Mouse (Mus musculus) neural tube, embryonic 11.5 days (tissue): ENCODE results near the gene Klk1b3. TPM values are rescaled to one million over a fixed set of nuclear protein-coding genes. Genes with fewer than 3 reads are reported as not detected.
"Not testable (repeated sequence)": the region's sequence is repeated elsewhere in the genome, so short reads cannot be mapped to it uniquely, and the experiment has no call there.

Source experiments
- ATAC-seq: fragments of 200-750 bp; cut with Nextera tagmentation; 2 replicates; pipeline ENCODE4 v1.8.0; 2017; ENCODE audit warnings: moderate number of reproducible peaks, mild to moderate bottlenecking, moderate TSS enrichment, moderate library complexity; ENCODE audit not compliant: insufficient read depth, low FRiP score, low TSS enrichment
- DNase-seq: peaks from one replicate; pipeline ENCODE4 v3.0.0-alpha.2; 2015; ENCODE audit warnings: low spot score
- H3K27ac ChIP-seq: fragments of 300-500 bp; sonication (generic); 2 replicates; pipeline ENCODE4 v1.5.1; 2014; ENCODE audit warnings: low read depth, mild to moderate bottlenecking, low read length
- H3K27me3 ChIP-seq: fragments of 300-500 bp; sonication (generic); 2 replicates; pipeline ENCODE4 v1.6.1; 2014; ENCODE audit warnings: mild to moderate bottlenecking, low read length, mixed read lengths; ENCODE audit not compliant: control insufficient read depth, insufficient read depth
- H3K36me3 ChIP-seq: fragments of 300-500 bp; sonication (generic); 2 replicates; pipeline ENCODE4 v1.6.1; 2014; ENCODE audit warnings: mild to moderate bottlenecking, low read length, moderate library complexity, mixed read lengths; ENCODE audit not compliant: control insufficient read depth, insufficient read depth
- H3K4me1 ChIP-seq: fragments of 300-500 bp; sonication (generic); 2 replicates; pipeline ENCODE4 v1.6.1; 2014; ENCODE audit warnings: low read length, mixed read lengths; ENCODE audit not compliant: control insufficient read depth, insufficient read depth
- H3K4me2 ChIP-seq: fragments of 300-500 bp; sonication (generic); 2 replicates; pipeline ENCODE4 v1.6.1; 2014; ENCODE audit warnings: low read depth, mild to moderate bottlenecking, moderate library complexity
- H3K4me3 ChIP-seq: fragments of 300-500 bp; sonication (generic); 2 replicates; pipeline ENCODE4 v1.5.1; 2014; ENCODE audit warnings: low read depth, low read length
- H3K9ac ChIP-seq: fragments of 300-500 bp; sonication (generic); 2 replicates; pipeline ENCODE4 v1.6.1; 2014; ENCODE audit warnings: mild to moderate bottlenecking, low read length
- H3K9me3 ChIP-seq: fragments of 300-500 bp; sonication (generic); 2 replicates; pipeline ENCODE4 v1.6.1; 2016; ENCODE audit warnings: low read length; ENCODE audit not compliant: control insufficient read depth
- whole genome bisulfite sequencing: fragments of 180-500 bp; shearing (Covaris S2); extraction: QIAGEN DNeasy Blood & Tissue Kit; methylation state at CpG from one replicate; pipeline ENCODE4 v1.1.7; 2014; 5-methylcytosine and 5-hydroxymethylcytosine counted together
- polyA plus RNA-seq: library from polyadenylated mRNA; unstranded; fragments of >200 nt; fragmentation: Nextera tagmentation; extraction: Ambion mirVana; gene quantifications from 2 replicates; pipeline ENCODE4 v1.2.1, GENCODE M21; 2014

Gene Klk1b3
- not detected in 2 replicates for polyA plus RNA-seq

GRCm38 (mm10) chr7:44197891-44198290 lies at the start of gene Klk1b3:
Gene Klk1b3, plus strand, starts transcription at chr7:44198191.
- Histone ChIP-seq H3K4me1 (no peaks in the 10 kb centered on the region), H3K9me3 (no peaks in the 10 kb centered on the region), H3K4me3 (no peak within 1 kb of the TSS), H3K9ac (no peak within 1 kb of the TSS), H3K27me3 (no peaks in the 10 kb centered on the region), H3K36me3 (no peaks in the 10 kb centered on the region), H3K4me2 (no peak within 1 kb of the TSS), H3K27ac (no peak within 1 kb of the TSS)
- DNase-seq (no peak), ATAC-seq (no peak)
- 64% methylated on average over 3 of the region's 3 CpGs for WGBS

GRCm38 (mm10) chr7:44179299-44180045 lies 18.5 kb upstream of the Klk1b3 start:
- Histone ChIP-seq H3K4me2 (no peak overlapping the region), H3K36me3 (no peaks in the 10 kb centered on the region), H3K9ac (no peak overlapping the region), H3K4me3 (no peak overlapping the region), H3K27me3 (no peaks in the 10 kb centered on the region), H3K4me1 (no peaks in the 10 kb centered on the region), H3K27ac (no peak overlapping the region), H3K9me3 (no peaks in the 10 kb centered on the region)
- ATAC-seq, result no peak
- WGBS, result 64% methylated on average over 9 of the region's 9 CpGs
- no peak for DNase-seq

GRCm38 (mm10) chr7:44186516-44186915 lies 11.5 kb upstream of the Klk1b3 start:
- DNase-seq, H3K9ac ChIP-seq, H3K36me3 ChIP-seq, H3K4me3 ChIP-seq, H3K27me3 ChIP-seq, H3K27ac ChIP-seq, H3K4me2 ChIP-seq, H3K4me1 ChIP-seq, ATAC-seq, H3K9me3 ChIP-seq: not testable (repeated sequence)
- WGBS, result 74% methylated on average over 8 of the region's 8 CpGs

DNA sequence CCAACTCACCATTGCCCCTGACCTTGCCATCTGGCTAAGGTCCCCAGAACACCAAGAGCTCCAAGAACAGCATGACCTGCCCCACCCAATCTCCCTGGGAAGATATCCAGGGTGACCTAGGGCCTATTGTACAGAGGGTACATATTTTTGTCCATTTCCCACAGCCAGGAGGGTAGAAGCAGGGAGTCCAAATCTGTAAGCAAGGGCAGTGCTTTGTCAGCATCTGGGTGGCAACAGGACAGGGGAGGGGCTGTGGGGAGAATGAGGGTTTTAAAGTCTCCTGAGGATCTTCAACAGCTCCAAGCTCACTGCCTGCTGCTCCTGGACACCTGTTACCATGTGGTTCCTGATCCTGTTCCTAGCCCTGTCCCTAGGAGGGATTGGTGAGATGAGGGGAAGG lies 10.1 kb upstream of the Klk1b3 start, which contains the start of gene Klk1b24:
Gene Klk1b24, plus strand, starts transcription at position 301 of the 400 bp plus-strand sequence.
- ATAC-seq, H3K36me3 ChIP-seq, DNase-seq, H3K4me2 ChIP-seq, H3K27me3 ChIP-seq, H3K9me3 ChIP-seq, H3K4me3 ChIP-seq, H3K27ac ChIP-seq, H3K9ac ChIP-seq, H3K4me1 ChIP-seq: not testable (repeated sequence)

DNA sequence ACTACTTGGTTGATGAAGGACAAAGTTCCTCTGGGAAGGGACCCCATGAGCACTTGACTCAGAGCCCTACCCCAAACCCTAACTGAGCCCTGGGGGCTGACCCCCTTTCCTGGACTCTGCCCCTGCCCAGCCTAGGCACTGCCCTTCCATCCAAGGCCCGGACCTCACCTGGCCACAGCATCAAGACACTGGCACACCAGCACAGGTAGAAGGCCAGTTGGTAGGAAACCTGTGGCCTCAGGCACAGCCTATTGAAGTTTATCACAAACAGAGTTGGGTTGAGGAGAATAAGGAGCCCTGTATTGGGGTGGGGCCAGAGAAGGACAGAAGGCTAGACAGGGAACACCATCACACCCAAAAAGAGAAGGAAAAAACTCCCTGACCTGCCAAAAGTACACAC lies 4.5 kb upstream of the Klk1b3 start:
- not testable (repeated sequence) for H3K9ac ChIP-seq, H3K4me3 ChIP-seq, DNase-seq, H3K4me2 ChIP-seq, ATAC-seq, H3K4me1 ChIP-seq, H3K36me3 ChIP-seq, H3K9me3 ChIP-seq, H3K27ac ChIP-seq, H3K27me3 ChIP-seq
- WGBS, result 50% methylated on average over 1 of the region's 1 CpGs

GRCm38 (mm10) chr7:44207135-44207534 lies 9.1 kb downstream of the Klk1b3 start, which contains the start of gene Klk1b4:
Gene Klk1b4, plus strand, starts transcription at chr7:44207435.
- H3K9ac ChIP-seq, ATAC-seq, H3K27me3 ChIP-seq, H3K36me3 ChIP-seq, H3K4me2 ChIP-seq, DNase-seq, H3K4me1 ChIP-seq, H3K4me3 ChIP-seq, H3K27ac ChIP-seq, H3K9me3 ChIP-seq: not testable (repeated sequence)
- 45% methylated on average over 3 of the region's 3 CpGs for WGBS

DNA sequence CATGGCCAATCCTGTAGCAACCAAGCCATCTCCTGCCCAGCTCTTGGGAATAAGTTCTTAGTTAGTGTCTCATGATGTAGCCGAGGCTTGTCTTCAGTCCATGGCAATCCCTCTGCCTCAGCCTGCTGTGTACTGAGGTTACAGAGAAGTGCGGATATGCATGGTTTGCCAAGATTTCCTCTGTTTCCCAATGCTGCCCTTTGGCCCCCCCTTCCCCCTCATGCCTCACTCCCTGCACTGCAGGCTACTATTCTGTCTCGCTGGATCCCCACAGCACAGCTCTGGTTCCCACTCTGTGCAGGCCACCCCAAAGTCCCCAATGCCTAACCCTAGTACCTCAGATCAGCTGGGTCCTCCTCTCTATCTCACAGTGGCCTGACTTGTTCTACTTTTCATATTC lies 10.3 kb downstream of the Klk1b3 start:
- DNase-seq (no peak), ATAC-seq (no peak)
- no peak overlapping the region for H3K9ac ChIP-seq
- 86% methylated on average over 3 of the region's 3 CpGs for WGBS
- H3K4me1 ChIP-seq, result no peaks in the 10 kb centered on the region
- H3K27ac ChIP-seq, result no peak overlapping the region
- no peaks in the 10 kb centered on the region for H3K27me3 ChIP-seq
- no peak overlapping the region for H3K4me3 ChIP-seq
- no peaks in the 10 kb centered on the region for H3K36me3 ChIP-seq
- no peaks in the 10 kb centered on the region for H3K9me3 ChIP-seq
- no peak overlapping the region for H3K4me2 ChIP-seq

- no peak for ATAC-seq
- 79% methylated on average over 1 of the region's 1 CpGs for WGBS
- H3K27ac ChIP-seq, result no peak within 1 kb of the TSS
- H3K9ac ChIP-seq, result no peak within 1 kb of the TSS
- DNase-seq, result no peak
- no peak within 1 kb of the TSS for H3K4me3 ChIP-seq
- no peaks in the 10 kb centered on the region for H3K9me3 ChIP-seq
- H3K36me3 ChIP-seq, result no peaks in the 10 kb centered on the region
- no peaks in the 10 kb centered on the region for H3K4me1 ChIP-seq
- no peaks in the 10 kb centered on the region for H3K27me3 ChIP-seq
- H3K4me2 ChIP-seq, result no peak within 1 kb of the TSS
Observed at GRCm38 (mm10) chr7:44215645-44216044, 17.7 kb downstream of the Klk1b3 start, which contains the start of gene Klk1b5. Gene Klk1b5, plus strand, starts transcription at chr7:44215945.

DNA sequence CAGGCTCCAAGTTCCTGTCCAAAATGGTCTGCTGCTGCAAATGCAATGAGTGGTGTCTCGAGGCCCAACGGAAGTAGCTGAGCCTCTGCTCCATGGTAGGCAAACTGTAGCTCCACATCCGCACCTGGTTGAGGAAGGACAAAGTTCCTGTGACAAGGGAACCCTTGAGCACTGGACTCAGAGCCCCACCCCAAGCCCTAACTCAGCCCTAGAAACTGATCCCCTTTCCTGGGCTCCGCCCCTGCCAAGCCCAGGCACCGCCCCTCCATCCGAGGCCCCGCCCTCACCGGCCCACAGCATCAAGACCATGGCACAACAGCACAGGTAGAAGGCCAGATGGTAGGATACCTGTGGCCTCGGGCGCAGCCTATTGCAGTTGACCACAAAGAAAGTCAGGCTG lies 23.6 kb downstream of the Klk1b3 start:
- not testable (repeated sequence) for H3K27me3 ChIP-seq, ATAC-seq, H3K9ac ChIP-seq, DNase-seq, H3K27ac ChIP-seq, H3K4me3 ChIP-seq, H3K4me2 ChIP-seq, H3K36me3 ChIP-seq, H3K9me3 ChIP-seq, H3K4me1 ChIP-seq
- WGBS, result 75% methylated on average over 8 of the region's 10 CpGs
